10 mouse cellular contexts compared by ENCODE assay signal in the genomic region with DNA sequence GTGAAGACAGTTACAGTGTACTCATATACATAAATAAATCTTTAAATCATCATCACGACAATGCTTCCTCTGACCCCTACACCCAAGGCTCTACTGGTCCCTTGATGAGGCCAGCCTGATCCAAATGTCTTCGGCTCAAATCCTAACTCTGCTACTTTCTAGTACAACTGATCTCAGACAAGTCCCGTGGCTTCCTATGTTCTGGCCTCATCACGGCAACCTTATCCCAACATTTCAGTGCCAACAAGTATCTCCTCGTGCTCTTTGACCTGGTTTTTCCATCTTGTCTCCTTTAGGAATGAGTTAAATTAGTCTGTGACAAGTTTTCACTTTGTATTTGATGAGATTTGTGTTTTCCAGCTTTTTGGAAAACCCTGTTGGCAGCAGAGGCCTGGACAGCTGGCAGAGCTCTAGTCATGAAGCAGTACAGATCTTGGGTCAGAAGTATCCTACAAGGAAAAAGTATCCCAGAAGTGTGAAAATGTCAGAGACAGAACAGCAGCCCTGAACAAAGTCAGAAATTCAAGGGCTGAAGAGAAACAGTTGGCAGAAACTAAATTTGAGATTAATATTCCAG. TPM values are rescaled to one million over a fixed set of nuclear protein-coding genes. Genes with fewer than 3 reads are reported as not detected.
DNase-seq lines count a peak whose midpoint lies in the region; ATAC-seq and TF ChIP-seq lines count a peak whose summit lies in the region.
"Had no signal": no experiment of that assay in that cellular context is flagged by ENCODE, and none has a peak within 500 bp of the region (broad histone marks: within the 10 kb centered on the region; RNA-seq: fewer than 3 reads in every experiment).

No protein-coding gene starts in this region.

- peak overlapping the region; percentile 42 for H3K4me2 ChIP-seq in embryonic facial prominence, embryonic 14.5 days (ENCODE audit: low read depth, low read length)

- H3K9me3 ChIP-seq in embryonic facial prominence, embryonic 14.5 days (ENCODE audit: control insufficient read depth, low read length): no peaks in the 10 kb centered on the region
- H3K9me3 ChIP-seq: hindbrain, embryonic 12.5 days had no signal

- H3K27ac ChIP-seq in layer of hippocampus, adult 2 months: peak overlapping the region; percentile 19; the same call in 1 of the 2 replicates
- H3K27ac ChIP-seq in embryonic facial prominence, embryonic 14.5 days (replicated peaks; ENCODE audit: low read depth, low read length): peak overlapping the region; percentile 85
- H3K27ac ChIP-seq: hindbrain, embryonic 12.5 days had no signal

- H3K4me3 ChIP-seq in layer of hippocampus, adult 2 months: no peak overlapping the region
- 0 out of 2 replicates have a peak overlapping the region, but pooled peaks have one; percentile 13 for H3K4me3 ChIP-seq in embryonic facial prominence, embryonic 14.5 days (ENCODE audit: low read depth, low read length)
- H3K4me3 ChIP-seq: hindbrain, embryonic 12.5 days had no signal

- peaks cover 9% of the 10 kb centered on the region for H3K4me1 ChIP-seq in embryonic facial prominence, embryonic 14.5 days (ENCODE audit: control insufficient read depth, insufficient read depth, low read length)
- H3K4me1 ChIP-seq: hindbrain, embryonic 12.5 days had no signal

- WGBS in embryonic facial prominence, embryonic 14.5 days: 82% methylated on average over 5 of the region's 5 CpGs

- ATAC-seq in embryonic facial prominence, embryonic 14.5 days (ENCODE audit: low read depth): no peak

- H3K9ac ChIP-seq in embryonic facial prominence, embryonic 14.5 days (ENCODE audit: low read depth, low read length): peak overlapping the region; percentile 46; the same call in 1 of the 2 replicates
- H3K9ac ChIP-seq: hindbrain, embryonic 12.5 days had no signal

- no peaks in the 10 kb centered on the region for H3K27me3 ChIP-seq in embryonic facial prominence, embryonic 14.5 days (replicated peaks; ENCODE audit: control insufficient read depth, insufficient read depth, low read length)
- H3K27me3 ChIP-seq: hindbrain, embryonic 12.5 days had no signal

- no peak for TF ChIP-seq CTCF in layer of hippocampus, adult 2 months (conservative IDR thresholded peaks at IDR 0.05)

- intact Hi-C loops in heart, postnatal 10 days (cut with DNase I): loop anchor here (1.0 kb wide), 1 partner anchor 37 kb away; no protein-coding TSS in a partner anchor

- H3K36me3 ChIP-seq in embryonic facial prominence, embryonic 14.5 days (ENCODE audit: control insufficient read depth, insufficient read depth, low read length): peaks cover 34% of the 10 kb centered on the region

- no peak for DNase-seq in layer of hippocampus, adult 2 months (ENCODE audit: low spot score in 2 of 2)
- DNase-seq in layer of hippocampus, adult 11-12 months (ENCODE audit: low spot score): no peak
- no peak for DNase-seq in embryonic facial prominence, embryonic 14.5 days (ENCODE audit: low spot score)
- peak; percentile 60 to 61 for DNase-seq in heart, postnatal 10 days
- DNase-seq in lung, postnatal 25 days (ENCODE audit: low spot score): peak; percentile 20
- DNase-seq in frontal cortex, postnatal 25 days (ENCODE audit: low spot score in 2 of 2): no peak
- DNase-seq in gastrocnemius, adult 8-10 months (ENCODE audit: low spot score in 2 of 2): no peak

RNA-seq across cellular contexts. Expression of gene Rbms2, which starts 31.2 kb away (rescaled TPM):
- total RNA-seq in layer of hippocampus, adult 2 months (2021): 10 to 100 TPM; 12.7 to 12.8 TPM
- polyA plus RNA-seq in embryonic facial prominence, embryonic 14.5 days (2014; fragmentation: Nextera tagmentation; extraction: Ambion mirVana): 31.3 and 32.4 TPM in 2 replicates
- 10 to 100 TPM; 82.8 to 91.0 TPM for total RNA-seq in heart, postnatal 10 days (2021)
- 10 to 100 TPM; 53.5 to 63.6 (median 60.7) TPM for total RNA-seq in gastrocnemius, adult 8-10 months (2022)

RNA-seq across cellular contexts. Expression of gene Gls2, which starts 45.4 kb away (rescaled TPM):
- total RNA-seq in layer of hippocampus, adult 2 months (2021): 10 to 100 TPM; 20.1 to 21.0 TPM
- 1.1 and 2.6 TPM in 2 replicates for polyA plus RNA-seq in embryonic facial prominence, embryonic 14.5 days (2014; fragmentation: Nextera tagmentation; extraction: Ambion mirVana)
- under 1 TPM; 0.64 to 0.67 TPM for total RNA-seq in heart, postnatal 10 days (2021)
- total RNA-seq in gastrocnemius, adult 8-10 months (2022): under 1 TPM; 0.36 to 0.97 (median 0.58) TPM
- total RNA-seq: neutrophil, adult 5-6 weeks had no signal
- polyA plus RNA-seq: macrophage had no signal

RNA-seq across cellular contexts. Expression of gene Baz2a, which starts 57.5 kb away (rescaled TPM):
- total RNA-seq in layer of hippocampus, adult 2 months (2021): 10 to 100 TPM; 42.8 to 45.5 TPM
- 15.7 and 18.8 TPM in 2 replicates for polyA plus RNA-seq in embryonic facial prominence, embryonic 14.5 days (2014; fragmentation: Nextera tagmentation; extraction: Ambion mirVana)
- 10 to 100 TPM; 26.1 to 27.8 TPM for total RNA-seq in heart, postnatal 10 days (2021)
- 10 to 100 TPM; 11.3 to 13.9 (median 12.6) TPM for total RNA-seq in gastrocnemius, adult 8-10 months (2022)

Comparison
In these comparisons a context has a peak if more than half of its experiments do, and no peak if none do; other contexts are left out.
1. DNase-seq: peak in heart, postnatal 10 days (2 of 2) and lung, postnatal 25 days (single experiment); none in layer of hippocampus, adult 2 months (0 of 2), layer of hippocampus, adult 11-12 months (single experiment), embryonic facial prominence, embryonic 14.5 days (single experiment), frontal cortex, postnatal 25 days (0 of 2) and gastrocnemius, adult 8-10 months (0 of 2).
2. RNA of gene Gls2, which starts 45.4 kb away (total RNA-seq): 20.1 to 21.0 TPM in layer of hippocampus, adult 2 months; 0.36 to 0.97 TPM in gastrocnemius, adult 8-10 months and 0.64 to 0.67 TPM in heart, postnatal 10 days; every median in the first group is over 10 times any median in the second.